Mouse (Mus musculus): ENCODE measurements around the gene Prr19. TPM values are rescaled to one million over a fixed set of nuclear protein-coding genes. Genes with fewer than 3 reads are reported as not detected.

The Prr19 gene
- polyA plus RNA-seq, 1 experiment, result not detected

GRCm38 (mm10) chr7:25274571-25274970 lies 26.6 kb upstream of the Prr19 start:
- Histone ChIP-seq H3K27ac (ENCODE audit: insufficient read depth, low read depth, low read length) (peak overlapping the region; percentile 12; the same call in 1 of the 2 replicates), H3K4me1 (ENCODE audit: control insufficient read depth, insufficient read depth, low read length) (peaks cover 59% of the 10 kb centered on the region), H3K4me3 (ENCODE audit: insufficient read depth, low read depth, low read length) (no peak overlapping the region)
- no peak for TF ChIP-seq CTCF (IDR thresholded peaks at IDR 0.05; ENCODE audit: insufficient read depth, low read depth, low read length)
- 31% methylated on average over 5 of the region's 5 CpGs for WGBS

GRCm38 (mm10) chr7:25274996-25275395 lies 26.2 kb upstream of the Prr19 start:
- TF ChIP-seq POLR2A (IDR thresholded peaks at IDR 0.05; ENCODE audit: insufficient read depth, low read depth, low read length), result no peak
- no peak for TF ChIP-seq CTCF (IDR thresholded peaks at IDR 0.05; ENCODE audit: insufficient read depth, low read depth, low read length)
- 80% methylated on average over 3 of the region's 3 CpGs for WGBS
- H3K27ac ChIP-seq (ENCODE audit: insufficient read depth, low read depth, low read length), result peak overlapping the region; percentile 12; the same call in 1 of the 2 replicates
- H3K4me1 ChIP-seq (ENCODE audit: control insufficient read depth, insufficient read depth, low read length), result peaks cover 59% of the 10 kb centered on the region
- no peak overlapping the region for H3K4me3 ChIP-seq (ENCODE audit: insufficient read depth, low read depth, low read length)

GRCm38 (mm10) chr7:25275555-25276298 lies 25.5 kb upstream of the Prr19 start:
- H3K4me3 ChIP-seq (ENCODE audit: insufficient read depth, low read depth, low read length), result no peak overlapping the region
- H3K27ac ChIP-seq (ENCODE audit: insufficient read depth, low read depth, low read length), result peak overlapping the region; percentile 1; the same call in 1 of the 2 replicates
- 57% methylated on average over 9 of the region's 9 CpGs for WGBS
- H3K4me1 ChIP-seq (ENCODE audit: control insufficient read depth, insufficient read depth, low read length), result peaks cover 59% of the 10 kb centered on the region
- TF ChIP-seq CTCF (IDR thresholded peaks at IDR 0.05; ENCODE audit: insufficient read depth, low read depth, low read length), result no peak
- TF ChIP-seq POLR2A (IDR thresholded peaks at IDR 0.05; ENCODE audit: insufficient read depth, low read depth, low read length), result no peak

- Histone ChIP-seq H3K27ac (ENCODE audit: insufficient read depth, low read depth, low read length) (peak overlapping the region; percentile 53; the same call in 1 of the 2 replicates), H3K4me1 (ENCODE audit: control insufficient read depth, insufficient read depth, low read length) (peaks cover 51% of the 10 kb centered on the region), H3K4me3 (ENCODE audit: insufficient read depth, low read depth, low read length) (no peak overlapping the region)
- TF ChIP-seq CTCF (IDR thresholded peaks at IDR 0.05; ENCODE audit: insufficient read depth, low read depth, low read length) (no peak), POLR2A (IDR thresholded peaks at IDR 0.05; ENCODE audit: insufficient read depth, low read depth, low read length) (no peak)
- 76% methylated on average over 4 of the region's 4 CpGs for whole genome bisulfite sequencing
These were observed 23.8 kb upstream of the Prr19 start for GRCm38 (mm10) chr7:25277405-25277804.

GRCm38 (mm10) chr7:25277998-25278340 lies 23.2 kb upstream of the Prr19 start:
- TF ChIP-seq CTCF (IDR thresholded peaks at IDR 0.05; ENCODE audit: insufficient read depth, low read depth, low read length), result no peak
- TF ChIP-seq POLR2A (IDR thresholded peaks at IDR 0.05; ENCODE audit: insufficient read depth, low read depth, low read length), result no peak
- Histone ChIP-seq H3K4me1 (ENCODE audit: control insufficient read depth, insufficient read depth, low read length) (peaks cover 46% of the 10 kb centered on the region), H3K27ac (ENCODE audit: insufficient read depth, low read depth, low read length) (peak overlapping the region; percentile 53), H3K4me3 (ENCODE audit: insufficient read depth, low read depth, low read length) (no peak overlapping the region)
- WGBS, result 4% methylated on average over 4 of the region's 4 CpGs

GRCm38 (mm10) chr7:25278341-25279075 lies 22.7 kb upstream of the Prr19 start:
- peak overlapping the region; percentile 61 for H3K4me3 ChIP-seq (ENCODE audit: insufficient read depth, low read depth, low read length)
- peaks cover 45% of the 10 kb centered on the region for H3K4me1 ChIP-seq (ENCODE audit: control insufficient read depth, insufficient read depth, low read length)
- TF ChIP-seq CTCF (IDR thresholded peaks at IDR 0.05; ENCODE audit: insufficient read depth, low read depth, low read length), result no peak
- TF ChIP-seq POLR2A (IDR thresholded peaks at IDR 0.05; ENCODE audit: insufficient read depth, low read depth, low read length), result peak; percentile 38; the same call in 1 of the 2 replicates
- peak overlapping the region; percentile 99 for H3K27ac ChIP-seq (ENCODE audit: insufficient read depth, low read depth, low read length)
- under 1% methylated on average over 59 of the region's 60 CpGs for WGBS

GRCm38 (mm10) chr7:25279076-25279860 lies 21.9 kb upstream of the Prr19 start:
- peaks cover 50% of the 10 kb centered on the region for H3K4me1 ChIP-seq (ENCODE audit: control insufficient read depth, insufficient read depth, low read length)
- WGBS, result under 1% methylated on average over 47 of the region's 49 CpGs
- TF ChIP-seq CTCF (IDR thresholded peaks at IDR 0.05; ENCODE audit: insufficient read depth, low read depth, low read length) (0 out of 2 replicates have a peak, but pooled peaks have one; percentile 22), POLR2A (IDR thresholded peaks at IDR 0.05; ENCODE audit: insufficient read depth, low read depth, low read length) (0 out of 2 replicates have a peak, but pooled peaks have one; percentile 31)
- H3K27ac ChIP-seq (ENCODE audit: insufficient read depth, low read depth, low read length), result peak overlapping the region; percentile 99
- peak overlapping the region; percentile 61 for H3K4me3 ChIP-seq (ENCODE audit: insufficient read depth, low read depth, low read length)

GRCm38 (mm10) chr7:25279861-25280791 lies 21.1 kb upstream of the Prr19 start:
- WGBS, result 1% methylated on average over 6 of the region's 6 CpGs
- Histone ChIP-seq H3K27ac (ENCODE audit: insufficient read depth, low read depth, low read length) (peak overlapping the region; percentile 99), H3K4me3 (ENCODE audit: insufficient read depth, low read depth, low read length) (peak overlapping the region; percentile 61), H3K4me1 (ENCODE audit: control insufficient read depth, insufficient read depth, low read length) (peaks cover 51% of the 10 kb centered on the region)
- TF ChIP-seq CTCF (IDR thresholded peaks at IDR 0.05; ENCODE audit: insufficient read depth, low read depth, low read length), result no peak
- no peak for TF ChIP-seq POLR2A (IDR thresholded peaks at IDR 0.05; ENCODE audit: insufficient read depth, low read depth, low read length)

Measured in olfactory bulb, adult 2 months (tissue).